Mouse (Mus musculus) cerebellum, postnatal 25 days (tissue): ENCODE measurements at regions not wholly inside any gene's neighbourhood (a gene's known extent, or its start where the extent isn't known, plus 50 kb on each side); places are given as distances from the start of the nearest gene placed in this dataset.

Experiments used
- DNase-seq, 2 experiments: peaks; one replicate each; pipeline ENCODE4 v3.0.0; 2021; ENCODE audit warnings: mixed read lengths in 2 of 2

GRCm38 (mm10) chr2:136449265-136449664 is 52.4 kb upstream of the Ankef1 start:
- peak; percentile 27 to 56 for DNase-seq
